Mouse (Mus musculus): ENCODE measurements around the gene Mroh7. TPM values are rescaled to one million over a fixed set of nuclear protein-coding genes. Genes with fewer than 3 reads are reported as not detected.
"Not testable (repeated sequence)": the region's sequence is repeated elsewhere in the genome, so short reads cannot be mapped to it uniquely, and the experiment has no call there.

Mroh7 gene
- under 1 TPM; 0.08 to 0.22 TPM for total RNA-seq (2021)

DNA sequence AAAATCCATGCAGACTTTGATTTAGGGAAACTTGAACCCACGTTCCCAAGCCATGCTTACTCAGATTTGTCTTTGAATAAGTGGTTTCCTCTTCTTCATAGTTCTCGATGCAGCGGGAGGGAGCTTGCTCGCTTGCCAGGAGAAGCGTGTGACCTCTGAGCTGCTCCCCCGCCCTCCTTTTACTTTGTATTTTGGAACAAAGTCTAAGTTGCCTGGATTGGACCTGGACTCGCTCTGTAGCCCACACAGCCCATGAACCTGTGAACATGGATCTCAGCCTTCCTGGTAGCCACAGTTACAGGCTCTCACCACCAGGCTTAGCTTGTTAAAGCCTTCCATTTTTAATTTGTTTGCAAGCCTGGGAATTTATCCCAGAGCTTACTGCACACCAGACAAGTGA lies at the start of gene Mroh7:
Gene Mroh7, minus strand, starts transcription at position 112 of the 400 bp plus-strand sequence.
- no peak for DNase-seq (ENCODE audit: low spot score)
- intact Hi-C loops (cut with DNase I), result no loop called here

DNA sequence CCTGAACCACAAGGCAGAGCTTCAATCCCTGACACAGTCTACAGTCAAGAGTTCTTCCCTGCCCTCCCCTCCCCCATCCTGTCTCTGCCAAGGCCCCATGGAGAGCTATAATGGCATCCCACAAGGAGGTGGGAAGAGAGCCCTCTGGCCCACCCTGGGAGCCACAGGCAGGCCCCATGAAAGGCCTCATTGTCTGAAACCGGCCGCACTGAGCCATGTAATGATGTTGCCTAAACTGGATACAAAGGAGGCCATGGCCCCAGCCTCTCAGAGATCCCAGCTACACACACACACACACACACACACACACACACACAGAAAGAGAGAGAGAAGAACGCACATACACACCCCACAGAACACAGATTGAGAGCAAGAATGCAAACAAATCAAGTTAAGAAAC lies 49.3 kb upstream of the Mroh7 start:
- intact Hi-C loops (cut with DNase I), result no loop called here

GRCm38 (mm10) chr4:106778116-106778788 lies 47.5 kb upstream of the Mroh7 start:
- peak; percentile 92 for DNase-seq (ENCODE audit: low spot score)
- intact Hi-C loops (cut with DNase I), result no loop called here

More for the DNA sequence above, 49.3 kb upstream of the Mroh7 start:
- no peak for DNase-seq (ENCODE audit: low spot score)

- intact Hi-C loops (cut with DNase I), result no loop called here
- DNase-seq (ENCODE audit: low spot score), result no peak
Measured at GRCm38 (mm10) chr4:106776998-106777397, 46.3 kb upstream of the Mroh7 start.

DNA sequence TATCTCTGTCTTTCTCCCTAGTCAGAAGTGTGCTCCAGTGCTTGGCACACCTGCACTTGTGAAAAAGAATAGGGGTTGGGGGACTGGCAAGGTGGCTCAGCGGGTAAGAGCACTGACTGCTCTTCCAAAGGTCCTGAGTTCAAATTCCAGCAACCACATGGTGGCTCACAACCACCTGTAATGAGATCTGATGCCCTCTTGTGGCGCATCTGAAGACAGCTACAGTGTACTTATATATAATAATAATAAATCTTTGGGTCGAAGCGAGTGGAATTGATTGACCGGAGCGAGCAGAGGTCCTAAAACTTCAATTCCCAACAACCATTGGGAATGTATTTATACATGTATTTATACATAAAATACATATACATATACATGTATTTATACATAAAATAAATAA lies 45.0 kb upstream of the Mroh7 start:
- intact Hi-C loops (cut with DNase I); DNase-seq (ENCODE audit: low spot score): not testable (repeated sequence)

DNA sequence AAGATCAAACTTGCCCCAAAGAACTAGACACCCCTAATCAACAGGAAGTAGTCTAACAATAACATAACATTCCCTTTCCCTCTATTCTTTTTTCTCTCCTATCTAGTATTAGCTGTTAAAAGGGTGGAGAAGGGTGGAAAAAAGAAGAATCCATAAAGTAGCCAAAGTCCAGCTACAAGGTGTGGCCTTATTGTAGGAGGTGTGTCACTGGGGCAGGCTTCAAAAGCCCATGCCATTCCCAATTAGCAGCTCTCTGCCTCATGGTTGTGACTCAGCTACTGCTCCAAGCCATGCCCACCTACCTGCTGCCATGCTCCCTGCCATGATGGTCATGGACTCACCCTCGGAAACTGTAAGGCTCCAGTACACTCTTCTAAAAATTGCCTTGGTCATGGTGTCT lies 41.8 kb upstream of the Mroh7 start:
- intact Hi-C loops (cut with DNase I), result no loop called here
- no peak for DNase-seq (ENCODE audit: low spot score)

- no peak for DNase-seq (ENCODE audit: low spot score)
Measured at GRCm38 (mm10) chr4:106769306-106769705, 38.6 kb upstream of the Mroh7 start.

GRCm38 (mm10) chr4:106764166-106764565 lies 33.4 kb upstream of the Mroh7 start:
- intact Hi-C loops (cut with DNase I), result no loop called here
- DNase-seq (ENCODE audit: low spot score), result no peak

More at GRCm38 (mm10) chr4:106769306-106769705, 38.6 kb upstream of the Mroh7 start:
- intact Hi-C loops (cut with DNase I), result no loop called here

DNA sequence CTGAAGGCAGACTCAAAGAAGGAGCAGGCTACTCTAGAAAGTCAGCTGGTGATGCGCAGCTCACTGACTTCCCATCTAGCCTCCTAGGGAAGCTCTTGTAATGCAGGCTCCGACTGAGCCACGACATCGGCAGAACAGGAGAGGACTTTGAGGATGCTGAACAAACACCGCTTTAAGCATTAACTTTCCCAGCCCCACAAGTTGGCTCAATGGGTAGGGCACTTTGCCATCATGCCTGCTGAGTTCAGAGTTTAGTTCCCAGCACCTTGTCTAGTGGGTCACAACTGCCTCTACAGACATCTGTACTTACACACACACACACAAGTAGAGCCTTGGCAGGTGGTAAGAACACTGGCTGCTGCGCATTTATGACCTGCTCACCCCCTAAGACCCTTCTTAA lies 21.0 kb upstream of the Mroh7 start:
- intact Hi-C loops (cut with DNase I), result no loop called here
- DNase-seq (ENCODE audit: low spot score), result no peak

DNA sequence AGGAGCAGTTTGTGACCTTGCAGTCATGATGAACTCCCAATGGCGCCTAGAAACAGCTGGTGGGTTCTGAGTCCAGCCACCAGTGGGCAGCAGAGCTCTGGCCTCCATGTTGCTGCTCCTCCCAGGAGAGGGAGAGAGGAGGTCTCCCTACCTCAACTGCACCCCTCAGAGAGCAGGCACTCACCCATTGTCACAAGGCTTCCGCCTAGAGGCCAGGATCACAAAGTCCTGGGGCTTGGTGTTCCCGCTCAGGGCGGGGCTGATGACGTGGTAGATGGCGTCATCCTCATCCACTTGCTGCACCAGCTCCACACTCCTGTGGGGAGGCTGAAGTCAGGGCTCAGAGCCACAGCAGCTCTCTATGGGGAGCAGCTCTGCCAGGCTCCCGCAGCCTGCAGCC lies 19.0 kb upstream of the Mroh7 start:
- peak; percentile 46 for DNase-seq (ENCODE audit: low spot score)
- intact Hi-C loops (cut with DNase I), result loop anchor here (2.0 kb wide), 1 partner anchor 415 kb away; no protein-coding TSS in a partner anchor

DNA sequence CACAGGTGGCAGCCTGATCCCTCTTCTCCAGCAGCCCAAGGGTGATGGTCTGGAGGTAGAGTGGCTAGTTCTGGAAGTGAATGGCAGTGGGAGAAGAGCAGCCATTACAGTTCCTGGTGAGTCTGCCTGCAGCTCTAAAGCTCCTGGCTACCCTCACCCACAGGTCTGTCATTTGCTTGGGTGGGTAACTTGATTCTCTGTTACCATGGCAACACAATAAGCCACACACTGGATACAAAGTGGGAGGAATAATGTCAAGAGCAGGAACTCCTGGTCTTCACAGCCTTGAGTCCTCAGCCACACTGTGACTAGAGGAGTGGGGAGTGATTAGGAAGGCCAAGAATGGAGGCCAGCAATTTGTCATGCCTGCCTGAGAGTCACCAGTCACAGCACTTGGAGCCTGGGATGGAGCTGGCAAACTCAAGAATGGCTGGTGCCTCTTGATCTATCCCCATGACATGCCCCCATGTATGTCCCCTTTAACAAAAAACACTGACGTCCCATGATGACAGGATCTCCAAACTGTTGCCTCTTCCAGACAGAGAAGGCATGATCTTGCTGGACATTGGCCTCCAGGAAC lies 16.4 kb upstream of the Mroh7 start:
- intact Hi-C loops (cut with DNase I), result no loop called here
- DNase-seq (ENCODE audit: low spot score), result no peak

DNA sequence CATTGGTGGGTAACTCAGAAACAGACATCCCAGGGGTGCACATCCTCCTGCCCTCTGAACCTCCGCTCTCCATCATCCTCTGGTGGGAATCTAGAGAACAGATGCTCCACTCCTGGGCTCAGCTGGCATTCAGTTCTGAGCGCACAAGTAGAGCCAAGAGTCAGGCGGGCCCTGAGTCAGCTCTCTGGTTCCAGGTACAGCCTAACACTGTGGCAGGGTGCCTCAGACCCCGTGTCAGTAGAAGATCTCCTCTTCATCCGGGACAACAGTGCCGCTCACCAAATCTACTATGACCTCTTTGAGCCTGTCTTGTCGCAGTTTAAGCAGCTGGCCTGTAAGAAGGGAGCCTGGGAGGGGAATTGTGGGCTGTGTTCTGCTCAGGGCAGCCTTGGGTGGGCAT lies 15.1 kb upstream of the Mroh7 start:
- no peak for DNase-seq (ENCODE audit: low spot score)
- intact Hi-C loops (cut with DNase I), result no loop called here

DNA sequence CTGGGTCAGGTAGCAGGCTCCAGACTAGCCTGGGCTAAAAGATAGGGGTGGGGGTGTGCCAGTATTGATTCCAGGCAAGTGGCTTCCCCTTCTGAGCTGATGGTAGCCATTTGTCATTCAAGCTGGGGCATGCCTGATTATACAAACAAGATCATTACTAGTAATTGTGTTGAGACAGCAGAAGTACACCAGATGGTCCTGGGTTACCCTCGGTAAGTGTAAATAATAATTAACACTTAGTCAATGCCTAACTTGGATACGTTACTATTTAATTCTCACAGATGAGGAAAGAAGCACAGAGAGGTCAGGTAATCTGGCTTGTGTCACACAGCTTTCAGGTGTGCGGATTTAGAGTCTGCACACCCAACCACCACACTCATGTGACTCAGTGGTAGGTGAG lies 7.2 kb upstream of the Mroh7 start:
- intact Hi-C loops (cut with DNase I), result no loop called here
- no peak for DNase-seq (ENCODE audit: low spot score)

DNA sequence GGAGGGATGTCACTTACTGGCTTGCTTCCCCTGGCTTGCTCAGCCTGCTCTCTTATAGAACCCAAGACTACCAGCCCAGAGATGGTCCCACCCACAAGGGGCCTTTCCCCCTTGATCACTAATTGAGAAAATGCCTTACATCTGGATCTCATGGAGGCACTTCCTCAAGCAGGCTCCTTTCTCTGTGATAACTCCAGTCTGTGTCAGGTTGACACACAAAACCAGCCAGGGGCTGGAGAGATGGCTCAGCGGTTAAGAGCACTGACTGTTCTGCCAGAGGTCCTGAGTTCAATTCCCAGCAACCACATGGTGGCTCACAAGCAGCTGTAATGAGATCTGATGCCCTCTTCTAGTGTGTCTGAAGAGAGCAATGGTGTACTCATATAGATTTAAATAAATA lies 6.2 kb upstream of the Mroh7 start:
- DNase-seq (ENCODE audit: low spot score); intact Hi-C loops (cut with DNase I): not testable (repeated sequence)

DNA sequence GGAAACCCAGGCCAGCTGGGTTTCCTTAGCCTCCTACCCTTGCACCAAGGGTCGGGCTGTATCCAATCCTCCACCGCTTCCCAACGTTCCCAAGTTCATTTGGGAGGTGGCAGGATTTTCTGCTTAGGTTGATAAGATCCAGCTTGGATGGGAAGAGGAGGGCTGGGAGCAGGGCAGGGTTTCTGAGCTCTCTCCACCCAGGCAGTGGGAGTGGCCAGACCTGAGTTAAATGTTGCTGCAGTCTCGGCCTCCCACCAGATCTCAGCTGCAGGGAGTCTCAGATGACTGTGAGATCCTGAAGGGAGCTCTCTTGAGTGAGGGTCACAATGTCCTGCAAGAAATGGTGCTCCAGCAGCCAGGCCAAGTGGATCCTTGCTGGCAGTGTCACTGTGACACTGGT lies 2.9 kb upstream of the Mroh7 start, which contains the start of gene Fam151a:
Gene Fam151a, plus strand, starts transcription at position 254 of the 400 bp plus-strand sequence.
- DNase-seq (ENCODE audit: low spot score), result no peak
- intact Hi-C loops (cut with DNase I), result no loop called here

DNA sequence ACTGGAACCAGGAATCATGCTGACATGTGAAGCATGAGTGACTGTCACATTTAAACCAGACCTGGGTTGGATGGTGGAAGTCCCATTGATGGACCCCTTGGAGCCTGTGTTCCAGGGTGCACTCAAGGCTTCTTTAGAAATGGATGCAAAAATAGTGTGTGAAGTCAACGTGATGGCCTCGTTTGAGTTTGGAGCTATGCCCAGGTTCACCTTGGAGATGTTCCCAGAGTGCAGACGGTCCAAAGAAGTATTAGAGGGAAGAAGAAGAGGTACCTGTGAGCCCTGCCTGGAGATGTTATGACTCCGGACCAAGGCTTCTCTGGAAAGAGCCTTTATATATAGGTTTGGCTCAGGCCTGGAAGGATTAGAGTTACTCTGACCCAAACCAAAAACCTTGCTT lies 10.1 kb downstream of the Mroh7 start:
- intact Hi-C loops (cut with DNase I), result no loop called here
- DNase-seq (ENCODE audit: low spot score), result no peak

DNA sequence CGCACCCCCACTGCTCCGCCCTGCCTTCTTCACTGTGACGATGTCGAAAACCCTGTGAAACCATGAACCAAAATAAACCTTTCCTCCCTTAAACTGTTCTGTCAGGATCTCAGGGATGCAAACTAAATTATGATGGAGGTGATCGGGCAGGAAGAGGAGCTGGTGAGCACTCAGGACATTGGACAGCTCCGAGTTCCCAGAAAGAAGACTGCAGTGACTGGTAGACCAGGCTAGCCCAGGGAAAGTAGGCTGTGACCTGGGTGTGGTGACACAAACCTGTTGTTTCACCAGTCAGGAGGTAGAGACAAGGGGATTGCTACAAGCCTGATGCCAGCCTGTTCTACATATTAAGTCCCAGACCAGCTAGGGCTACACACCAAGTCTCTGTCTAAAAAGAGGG lies 17.1 kb downstream of the Mroh7 start:
- intact Hi-C loops (cut with DNase I), result no loop called here
- DNase-seq (ENCODE audit: low spot score), result no peak

GRCm38 (mm10) chr4:106708408-106708807 lies 22.3 kb downstream of the Mroh7 start:
- intact Hi-C loops (cut with DNase I), result loop anchor here (1.0 to 10.0 kb wide), 3 partner anchors 77 to 234 kb away; no protein-coding TSS in a partner anchor

DNA sequence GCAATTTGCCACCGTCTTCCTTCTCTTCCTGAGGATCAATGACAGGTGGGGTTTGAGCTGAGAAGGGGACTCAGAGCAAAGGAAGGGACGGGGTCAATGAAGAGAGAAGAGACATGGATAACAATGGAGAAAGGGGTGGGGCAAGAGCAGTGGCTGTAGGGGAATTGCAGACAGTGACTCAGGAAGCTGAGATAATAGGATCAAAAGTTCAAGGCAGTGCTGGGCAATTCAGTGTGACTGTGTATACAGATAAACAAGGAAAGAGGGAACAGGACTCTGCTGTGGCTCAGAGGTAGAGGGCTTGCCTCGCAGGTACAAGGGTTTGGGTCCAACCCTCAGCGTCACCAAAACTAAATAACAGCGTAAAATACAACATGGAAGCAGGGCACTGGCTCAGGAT lies 22.8 kb downstream of the Mroh7 start:
- no peak for DNase-seq (ENCODE audit: low spot score)
- intact Hi-C loops (cut with DNase I), result loop anchor here (1.0 to 10.0 kb wide), 3 partner anchors 77 to 233 kb away; no protein-coding TSS in a partner anchor

More at GRCm38 (mm10) chr4:106708408-106708807, 22.3 kb downstream of the Mroh7 start:
- peak; percentile 25 for DNase-seq (ENCODE audit: low spot score)

DNA sequence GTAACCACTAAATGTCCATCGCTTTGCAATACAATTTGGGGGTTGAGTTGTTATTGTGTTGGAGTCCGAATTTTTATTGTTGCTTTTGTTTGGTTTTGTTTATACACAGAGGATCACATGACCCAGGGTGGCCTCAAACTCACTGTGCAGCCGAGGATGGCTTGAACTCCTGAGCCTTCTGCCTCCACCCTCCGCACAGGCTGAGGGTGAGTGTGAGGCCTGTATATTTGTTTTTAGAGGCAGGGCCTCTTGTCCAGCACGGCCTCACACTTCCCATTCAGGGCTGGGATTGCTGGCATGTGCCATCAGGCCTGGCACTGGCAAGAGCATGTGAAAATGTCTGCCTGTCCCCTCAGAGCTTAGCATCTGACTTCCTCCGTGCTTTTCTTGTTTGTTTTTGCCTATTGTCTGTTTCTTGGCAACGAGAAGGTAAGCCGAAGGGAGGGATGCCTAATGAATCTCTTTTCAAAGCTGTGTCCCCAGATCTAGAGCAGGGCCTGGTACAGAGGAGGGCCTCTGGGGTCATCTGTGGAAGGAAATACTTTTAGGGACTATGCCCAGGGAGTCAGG lies 25.5 kb downstream of the Mroh7 start:
- no peak for DNase-seq (ENCODE audit: low spot score)
- intact Hi-C loops (cut with DNase I), result loop anchor here (10.0 kb wide), 1 partner anchor 230 kb away; no protein-coding TSS in a partner anchor

- intact Hi-C loops (cut with DNase I), result loop anchor here (10.0 kb wide), 1 partner anchor 230 kb away; no protein-coding TSS in a partner anchor
- DNase-seq (ENCODE audit: low spot score), result no peak
Measured at GRCm38 (mm10) chr4:106704416-106704815, 26.3 kb downstream of the Mroh7 start.

Measured in heart, postnatal 25 days (tissue).